Mouse (Mus musculus) G1E (cell line): Measurements from ENCODE around the gene Rassf2.

Experiments
- CTCF ChIP-seq: IDR thresholded peaks from 2 replicates; pipeline ENCODE4 v1.5.1; 2012; ENCODE audit warnings: low read depth, low read length, inconsistent platforms, mixed read lengths
- GATA1 ChIP-seq: IDR thresholded peaks from 2 replicates; pipeline ENCODE4 v1.6.1; 2012; ENCODE audit warnings: borderline replicate concordance, low read length, inconsistent platforms, mixed read lengths
- POLR2AphosphoS5 ChIP-seq: IDR thresholded peaks from 2 replicates; pipeline ENCODE4 v1.6.1; 2012; ENCODE audit warnings: low read depth, low read length, inconsistent platforms; ENCODE audit not compliant: insufficient replicate concordance

- TF ChIP-seq CTCF, result no peak
- no peak for TF ChIP-seq POLR2AphosphoS5
- no peak for TF ChIP-seq GATA1
Measured at GRCm38 (mm10) chr2:131956336-131957256, 73.5 kb downstream of the Rassf2 start.
